Mouse (Mus musculus): ENCODE data around the gene Trpc2.
"Not testable (repeated sequence)": the region's sequence is repeated elsewhere in the genome, so short reads cannot be mapped to it uniquely, and the experiment has no call there.

Trpc2 gene

DNA sequence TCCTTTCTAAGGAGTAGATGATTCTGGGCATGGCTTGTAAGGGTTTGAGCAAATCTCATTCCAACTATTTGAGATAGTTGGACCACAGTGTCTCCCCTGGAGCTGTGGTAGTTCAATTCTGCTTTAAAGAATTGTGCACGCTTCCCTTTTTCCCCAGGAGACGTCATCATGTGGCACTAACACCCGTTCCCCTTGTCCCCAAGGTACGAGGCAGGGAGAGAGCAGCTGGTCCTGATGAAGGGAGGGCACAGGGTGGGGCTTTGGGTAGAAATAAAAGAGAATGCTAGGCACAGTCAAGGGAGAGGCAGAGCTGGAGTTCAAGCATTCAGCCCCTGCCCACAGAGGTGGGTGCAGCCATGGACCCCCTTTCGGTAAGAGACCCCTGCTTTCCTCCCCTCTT is at the start of gene Trpc2:
Trpc2 (plus strand) TSS at position 301 of the 400 bp plus-strand sequence.
- DNase-seq (ENCODE audit: extremely low read depth, low read depth) = no peak

DNA sequence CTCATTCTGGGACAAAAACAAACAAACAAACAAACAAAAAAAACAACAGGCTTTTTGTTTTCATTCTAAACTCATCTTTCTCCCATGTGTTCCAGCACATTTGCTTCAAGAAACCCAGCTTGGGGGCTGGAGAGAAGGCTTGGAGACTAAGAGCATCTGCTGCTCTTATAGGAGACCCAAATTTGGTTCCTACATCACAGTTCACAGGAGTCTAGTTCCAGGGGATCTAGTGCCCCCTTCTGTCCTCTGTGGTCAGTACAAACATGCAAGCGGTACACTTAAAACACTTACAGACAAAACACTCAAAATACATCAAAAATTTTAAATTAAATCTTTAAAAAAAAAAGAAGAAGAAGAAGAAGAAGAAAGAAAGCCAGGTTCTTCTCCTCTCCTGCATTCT is 48.0 kb upstream of the Trpc2 start:
- no peak for DNase-seq (ENCODE audit: extremely low read depth, low read depth)

GRCm38 (mm10) chr7:102035534-102035933 is 47.4 kb upstream of the Trpc2 start:
- no peak for DNase-seq (ENCODE audit: extremely low read depth, low read depth)

DNA sequence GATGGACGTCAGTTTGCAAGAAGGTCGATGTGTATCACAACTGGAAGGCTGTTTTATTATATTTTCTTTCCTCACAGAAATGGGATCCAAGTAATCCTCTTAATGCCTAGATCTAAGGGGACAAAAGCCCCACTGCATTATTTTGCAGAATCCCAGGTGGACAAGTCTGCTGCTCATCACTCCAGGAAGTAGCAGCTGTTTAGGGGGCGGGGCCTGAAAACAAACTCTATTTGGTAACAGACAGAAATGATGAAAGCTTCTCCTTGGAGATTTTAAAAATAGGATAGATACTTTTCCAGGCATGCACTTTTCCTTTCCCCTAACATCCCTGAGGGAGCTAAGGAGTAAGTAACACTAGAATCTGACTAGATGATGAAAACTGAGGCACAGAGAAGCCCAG is 45.6 kb upstream of the Trpc2 start:
- DNase-seq (ENCODE audit: extremely low read depth, low read depth) = no peak

- DNase-seq (ENCODE audit: extremely low read depth, low read depth) = no peak
Observed at GRCm38 (mm10) chr7:102042314-102042713, 40.6 kb upstream of the Trpc2 start.

- not testable (repeated sequence) for DNase-seq (ENCODE audit: extremely low read depth, low read depth)
Observed at GRCm38 (mm10) chr7:102048524-102048923, 34.4 kb upstream of the Trpc2 start.

- no peak for DNase-seq (ENCODE audit: extremely low read depth, low read depth)
Observed at GRCm38 (mm10) chr7:102061353-102061752, 21.6 kb upstream of the Trpc2 start.

DNA sequence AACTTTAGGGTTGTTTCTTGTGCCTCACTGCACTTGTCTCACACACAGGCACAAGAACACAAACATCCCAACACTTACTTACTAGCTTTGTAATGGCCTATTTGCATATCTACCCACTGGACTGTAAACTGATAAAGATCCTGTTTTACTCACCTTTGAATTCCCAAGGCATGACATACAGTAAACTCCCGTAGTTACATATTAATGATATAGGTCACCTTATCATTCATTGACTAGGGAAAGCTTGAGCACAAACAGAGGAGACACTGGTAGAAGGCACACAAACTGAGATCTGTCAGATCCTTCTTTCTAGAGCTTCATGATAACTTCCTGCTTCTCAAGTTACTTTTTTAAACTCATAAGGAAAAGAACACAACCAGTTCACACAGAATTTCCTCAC is 20.7 kb upstream of the Trpc2 start:
- no peak for DNase-seq (ENCODE audit: extremely low read depth, low read depth)

- no peak for DNase-seq (ENCODE audit: extremely low read depth, low read depth)
Observed at GRCm38 (mm10) chr7:102063891-102064290, 19.0 kb upstream of the Trpc2 start.

DNA sequence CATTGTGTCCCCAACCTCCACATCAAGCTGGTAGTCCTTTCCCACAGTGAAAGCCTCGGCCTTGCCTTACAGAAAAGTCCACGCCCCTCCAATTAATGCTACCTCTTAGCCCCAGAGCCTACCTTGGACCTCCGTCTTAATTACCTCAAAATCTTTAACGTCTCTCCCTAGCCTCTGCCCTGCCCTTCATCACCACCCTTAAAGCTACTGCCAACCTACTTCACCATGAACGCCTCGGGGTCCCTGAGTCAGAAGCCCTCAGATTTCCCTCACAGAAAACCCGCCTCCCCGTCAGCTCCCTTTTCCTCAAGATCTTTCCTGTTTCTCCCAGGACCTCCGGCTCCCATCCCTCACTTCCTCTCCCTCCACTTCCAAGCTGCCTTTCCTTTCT is 18.3 kb upstream of the Trpc2 start:
- no peak for DNase-seq (ENCODE audit: extremely low read depth, low read depth)

DNA sequence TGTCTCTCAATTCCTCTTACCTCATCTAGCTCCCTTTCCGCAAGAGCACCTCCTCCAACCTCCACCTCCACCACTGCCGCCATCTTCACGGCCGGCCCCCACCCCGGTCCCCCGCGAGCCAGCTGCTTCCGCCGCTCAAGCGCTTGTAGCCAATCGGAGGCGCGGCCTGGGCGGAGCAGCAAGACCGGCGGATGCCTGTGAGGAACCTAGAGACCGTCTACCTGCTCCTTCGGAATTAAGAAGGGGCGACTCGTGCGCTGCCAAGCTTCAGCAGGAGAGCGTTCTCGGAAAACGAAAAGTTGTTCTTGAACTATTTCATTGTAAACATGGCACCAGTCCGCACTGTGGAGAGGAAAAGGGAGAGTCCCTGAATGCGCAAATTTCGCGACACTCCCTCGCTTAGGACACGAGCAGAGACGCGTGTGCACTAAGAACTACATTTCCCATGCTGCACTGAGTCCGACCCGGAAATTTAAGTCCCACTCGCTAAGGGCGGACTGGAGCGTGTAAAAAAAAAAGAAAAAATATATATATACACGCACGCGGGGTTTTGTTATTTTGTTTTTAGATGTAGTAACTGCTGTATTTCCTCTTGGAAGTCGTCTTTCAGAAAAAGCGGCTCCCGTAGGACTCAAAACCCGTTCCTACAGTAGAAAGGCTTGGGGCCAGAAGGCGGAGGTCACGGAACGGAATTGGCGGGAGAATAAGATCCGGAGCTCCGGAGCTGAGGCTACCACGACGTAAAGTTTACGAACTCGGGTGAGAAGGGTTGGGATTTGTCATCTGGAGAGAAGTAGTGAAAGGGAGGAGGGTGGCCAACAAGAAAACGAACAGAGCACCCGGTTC is 17.6 kb upstream of the Trpc2 start, which contains the start of the genes Rnf121, Xndc1 and Xntrpc:
Rnf121 (minus strand) TSS at position 424 of the 846 bp plus-strand sequence.
Xndc1 (plus strand) TSS at position 466 of the 846 bp plus-strand sequence.
Xntrpc (plus strand) TSS at position 668 of the 846 bp plus-strand sequence.
- peak; percentile 88 for DNase-seq (ENCODE audit: extremely low read depth, low read depth)

DNA sequence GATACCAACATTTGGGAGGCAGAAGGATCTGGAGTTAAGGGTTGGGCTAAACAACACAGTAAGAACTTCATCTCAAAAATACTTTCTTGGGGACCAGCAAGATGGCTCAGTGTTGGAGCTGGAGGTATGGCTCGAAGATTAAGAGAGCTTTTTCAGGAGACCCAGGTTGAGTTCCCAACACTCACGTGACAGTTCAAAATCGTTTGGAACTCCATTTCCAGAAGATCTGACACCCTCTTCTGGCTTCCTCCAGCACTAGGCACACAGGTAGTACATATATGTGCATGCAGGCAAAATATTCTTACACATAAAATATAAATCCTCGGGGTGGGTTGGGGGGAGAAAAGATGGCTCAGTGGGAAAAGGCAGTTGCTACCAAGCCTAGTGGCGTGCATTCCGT is 16.6 kb upstream of the Trpc2 start:
- DNase-seq (ENCODE audit: extremely low read depth, low read depth) = no peak

DNA sequence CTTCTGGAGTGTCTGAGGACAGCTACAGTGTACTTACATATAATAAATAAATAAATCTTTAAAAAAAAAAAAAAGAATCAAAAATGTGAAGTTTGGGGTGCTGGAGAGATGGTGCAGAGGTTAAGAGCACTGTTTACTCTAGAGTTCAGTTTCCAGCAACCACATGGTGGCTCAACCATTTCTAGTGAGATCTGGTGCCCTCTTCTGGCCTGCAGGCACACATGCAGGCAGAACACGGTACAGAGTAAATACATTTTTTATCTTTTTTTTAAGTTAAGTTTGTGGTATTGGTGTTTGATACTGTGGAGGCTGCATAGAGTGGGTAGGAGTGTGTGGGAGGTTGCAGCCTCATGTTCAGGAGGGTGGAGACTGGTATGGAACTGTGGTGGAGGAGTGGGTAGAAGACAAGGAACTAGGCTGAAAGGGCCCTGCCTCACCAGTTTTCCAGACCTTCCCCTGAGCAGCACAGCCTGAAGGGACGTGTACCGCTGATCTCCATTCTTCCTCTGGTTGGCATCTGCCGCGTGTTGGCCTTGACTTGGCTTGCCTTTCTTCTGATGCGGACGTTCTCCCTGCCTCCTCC is 6.1 kb upstream of the Trpc2 start:
- DNase-seq (ENCODE audit: extremely low read depth, low read depth) = no peak

GRCm38 (mm10) chr7:102078517-102078916 is 4.4 kb upstream of the Trpc2 start:
- DNase-seq (ENCODE audit: extremely low read depth, low read depth) = no peak

- no peak for DNase-seq (ENCODE audit: extremely low read depth, low read depth)
Observed at GRCm38 (mm10) chr7:102080311-102080710, 2.6 kb upstream of the Trpc2 start.

GRCm38 (mm10) chr7:102081784-102082183 is 1.1 kb upstream of the Trpc2 start:
- no peak for DNase-seq (ENCODE audit: extremely low read depth, low read depth)

GRCm38 (mm10) chr7:102084041-102084696 is 1.3 kb downstream of the Trpc2 start:
- no peak for DNase-seq (ENCODE audit: extremely low read depth, low read depth)

DNA sequence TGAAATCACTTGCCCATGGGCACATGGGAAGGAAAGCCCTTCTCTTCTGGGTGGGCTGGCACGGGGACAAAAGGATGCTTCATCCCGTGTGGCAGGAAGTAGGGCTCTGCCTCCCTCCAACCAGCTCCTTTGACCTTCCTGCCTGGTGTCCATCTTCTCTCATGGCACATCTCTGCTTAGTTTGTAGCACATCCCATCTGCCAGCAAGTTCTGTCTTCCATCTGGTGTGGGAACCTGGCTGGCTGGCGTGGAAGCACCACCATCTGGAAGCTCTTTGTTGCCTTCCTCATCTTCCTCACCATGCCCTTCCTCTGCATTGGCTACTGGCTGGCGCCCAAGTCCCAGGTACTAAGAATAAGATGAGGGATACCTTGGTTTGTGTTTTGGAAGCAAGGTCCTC is 4.4 kb downstream of the Trpc2 start:
- no peak for DNase-seq (ENCODE audit: extremely low read depth, low read depth)

- no peak for DNase-seq (ENCODE audit: extremely low read depth, low read depth)
Observed at GRCm38 (mm10) chr7:102099760-102100661, 17.1 kb downstream of the Trpc2 start.

DNA sequence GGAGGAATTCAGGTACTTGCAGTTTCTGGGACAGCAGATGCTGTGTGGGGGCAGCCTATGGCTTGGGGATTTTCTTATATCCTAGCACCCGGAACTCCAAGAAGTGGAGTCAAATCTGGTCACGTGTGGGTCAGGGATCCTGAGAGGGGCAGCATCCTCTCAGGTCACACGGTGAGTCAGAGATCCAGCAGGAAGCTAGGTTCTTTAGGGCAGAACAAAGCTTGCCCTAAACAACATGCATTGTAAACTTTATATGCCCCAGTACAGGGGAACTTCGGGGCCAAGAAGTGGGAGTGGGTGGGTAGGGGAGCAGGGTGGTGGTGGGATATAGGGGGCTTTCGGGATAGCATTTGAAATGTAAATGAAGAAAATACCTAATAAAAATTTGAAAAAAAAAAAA is 18.0 kb downstream of the Trpc2 start:
- DNase-seq (ENCODE audit: extremely low read depth, low read depth) = no peak

DNA sequence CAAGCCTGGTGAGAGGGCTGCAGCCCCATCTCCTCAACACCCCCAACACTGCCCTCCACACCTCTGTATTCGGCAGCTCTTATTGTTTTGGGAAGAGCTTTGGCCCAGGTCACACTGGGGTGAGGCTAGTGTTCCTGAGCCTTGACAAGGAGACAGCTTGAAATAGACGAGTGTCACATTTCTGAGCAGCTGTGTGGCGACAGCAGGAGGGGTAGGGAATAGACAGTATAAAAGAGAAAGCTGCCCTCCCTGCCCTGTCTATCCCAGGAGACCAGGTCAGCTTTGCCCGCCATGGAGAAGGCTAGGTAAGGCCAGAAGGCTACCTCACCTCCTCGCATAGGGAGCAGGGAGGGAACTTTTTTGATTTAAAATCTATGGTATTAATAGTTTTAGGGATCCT is 18.6 kb downstream of the Trpc2 start, which contains the start of gene Art1:
Art1 (plus strand) TSS at position 257 of the 400 bp plus-strand sequence.
- DNase-seq (ENCODE audit: extremely low read depth, low read depth) = no peak
